Mouse (Mus musculus): ENCODE measurements around the gene Tmem115. TPM values are rescaled to one million over a fixed set of nuclear protein-coding genes. Genes with fewer than 3 reads are reported as not detected.

Gene Tmem115
- polyA plus RNA-seq, 1 experiment from 2014 or later: 47.6 TPM

DNA sequence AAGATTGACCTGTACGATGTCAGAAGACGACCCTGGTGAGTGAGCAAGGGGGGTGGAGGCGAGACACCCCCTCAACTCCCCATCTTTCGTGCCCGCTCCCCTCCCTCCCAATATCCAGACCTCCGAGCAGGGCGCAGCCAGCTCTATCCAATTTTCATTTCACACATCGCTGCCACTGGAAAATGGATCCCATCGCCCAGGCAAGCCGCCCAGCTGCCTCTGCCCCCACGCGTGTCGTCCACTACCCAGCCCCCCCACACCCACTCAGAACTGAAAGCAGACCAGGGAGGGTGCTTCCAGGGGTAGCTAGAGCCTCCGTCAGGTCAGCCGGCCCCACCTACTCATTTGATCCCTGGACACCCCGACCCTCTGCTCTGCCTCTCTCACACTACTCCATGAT is 21.4 kb upstream of the Tmem115 start:
- DNase-seq (ENCODE audit: low spot score) (no peak), ATAC-seq (replicated peaks; ENCODE audit: low FRiP score, low TSS enrichment, low read depth) (no peak)
- Histone ChIP-seq H3K4me2 (ENCODE audit: low read length) (no peak overlapping the region), H3K36me3 (ENCODE audit: control insufficient read depth, insufficient read depth, low read length) (no peaks in the 10 kb centered on the region), H3K9ac (ENCODE audit: low read length) (no peak overlapping the region), H3K9me3 (ENCODE audit: control insufficient read depth, low read length) (no peaks in the 10 kb centered on the region), H3K27me3 (replicated peaks; ENCODE audit: control insufficient read depth, insufficient read depth, low read length) (no peaks in the 10 kb centered on the region), H3K27ac (ENCODE audit: low read depth) (no peak overlapping the region), H3K4me3 (ENCODE audit: low read depth, low read length) (no peak overlapping the region), H3K4me1 (replicated peaks; ENCODE audit: control insufficient read depth, insufficient read depth, low read length) (no peaks in the 10 kb centered on the region)
- WGBS: 81% methylated on average over 16 of the region's 16 CpGs

- H3K4me2 ChIP-seq (ENCODE audit: low read length): no peak overlapping the region
- H3K4me3 ChIP-seq (ENCODE audit: low read depth, low read length): no peak overlapping the region
- no peaks in the 10 kb centered on the region for H3K9me3 ChIP-seq (ENCODE audit: control insufficient read depth, low read length)
- DNase-seq (ENCODE audit: low spot score) (peak; percentile 95), ATAC-seq (replicated peaks; ENCODE audit: low FRiP score, low TSS enrichment, low read depth) (peak; percentile 51; the same call in 1 of the 2 replicates)
- WGBS: 18% methylated on average over 14 of the region's 14 CpGs
- no peak overlapping the region for H3K9ac ChIP-seq (ENCODE audit: low read length)
- no peak overlapping the region for H3K27ac ChIP-seq (ENCODE audit: low read depth)
- H3K27me3 ChIP-seq (replicated peaks; ENCODE audit: control insufficient read depth, insufficient read depth, low read length): no peaks in the 10 kb centered on the region
- H3K4me1 ChIP-seq (replicated peaks; ENCODE audit: control insufficient read depth, insufficient read depth, low read length): no peaks in the 10 kb centered on the region
- H3K36me3 ChIP-seq (ENCODE audit: control insufficient read depth, insufficient read depth, low read length): no peaks in the 10 kb centered on the region
Measured at GRCm38 (mm10) chr9:107514303-107514955, 19.3 kb upstream of the Tmem115 start.

DNA sequence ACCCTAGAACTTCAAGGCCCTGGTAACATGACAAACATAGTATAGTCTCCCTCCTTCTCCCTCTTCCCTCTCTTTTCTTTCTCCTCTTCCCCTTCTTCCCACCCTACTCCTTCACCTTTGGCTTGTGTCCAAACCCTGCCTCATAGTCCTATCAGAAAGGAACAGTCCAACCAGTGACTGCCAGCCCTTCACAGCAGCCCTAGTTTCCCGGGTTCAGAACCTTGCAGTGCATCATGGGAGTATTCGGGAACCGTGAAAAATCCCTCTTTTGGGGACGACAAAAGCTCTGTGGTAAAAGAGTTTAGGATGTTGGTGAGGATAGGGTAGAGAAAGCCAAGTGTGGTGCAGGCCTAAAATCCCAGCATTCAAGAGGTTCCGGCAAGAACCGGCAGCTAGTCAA is 13.4 kb upstream of the Tmem115 start:
- Histone ChIP-seq H3K27me3 (replicated peaks; ENCODE audit: control insufficient read depth, insufficient read depth, low read length) (0 out of 2 replicates have a peak, but pooled peaks cover 7% of the 10 kb centered on the region), H3K9ac (ENCODE audit: low read length) (no peak overlapping the region), H3K4me2 (ENCODE audit: low read length) (no peak overlapping the region), H3K4me1 (replicated peaks; ENCODE audit: control insufficient read depth, insufficient read depth, low read length) (peaks cover 16% of the 10 kb centered on the region), H3K27ac (ENCODE audit: low read depth) (no peak overlapping the region), H3K9me3 (ENCODE audit: control insufficient read depth, low read length) (no peaks in the 10 kb centered on the region), H3K4me3 (ENCODE audit: low read depth, low read length) (no peak overlapping the region), H3K36me3 (ENCODE audit: control insufficient read depth, insufficient read depth, low read length) (no peaks in the 10 kb centered on the region)
- 71% methylated on average over 6 of the region's 6 CpGs for WGBS
- no peak for DNase-seq (ENCODE audit: low spot score)
- no peak for ATAC-seq (replicated peaks; ENCODE audit: low FRiP score, low TSS enrichment, low read depth)

GRCm38 (mm10) chr9:107521190-107521589 is 12.6 kb upstream of the Tmem115 start:
- no peak overlapping the region for H3K4me3 ChIP-seq (ENCODE audit: low read depth, low read length)
- H3K4me2 ChIP-seq (ENCODE audit: low read length): peak overlapping the region; percentile 45
- DNase-seq (ENCODE audit: low spot score) (no peak), ATAC-seq (replicated peaks; ENCODE audit: low FRiP score, low TSS enrichment, low read depth) (no peak; the same call in 1 of the 2 replicates)
- H3K9me3 ChIP-seq (ENCODE audit: control insufficient read depth, low read length): no peaks in the 10 kb centered on the region
- H3K9ac ChIP-seq (ENCODE audit: low read length): no peak overlapping the region
- peaks cover 16% of the 10 kb centered on the region for H3K4me1 ChIP-seq (replicated peaks; ENCODE audit: control insufficient read depth, insufficient read depth, low read length)
- H3K36me3 ChIP-seq (ENCODE audit: control insufficient read depth, insufficient read depth, low read length): no peaks in the 10 kb centered on the region
- peaks cover 15% of the 10 kb centered on the region; the same call in 1 of the 2 replicates for H3K27me3 ChIP-seq (replicated peaks; ENCODE audit: control insufficient read depth, insufficient read depth, low read length)
- no peak overlapping the region; the same call in 1 of the 2 replicates for H3K27ac ChIP-seq (ENCODE audit: low read depth)
- WGBS: 33% methylated on average over 5 of the region's 5 CpGs

- Histone ChIP-seq H3K4me1 (replicated peaks; ENCODE audit: control insufficient read depth, insufficient read depth, low read length) (peaks cover 16% of the 10 kb centered on the region), H3K4me3 (ENCODE audit: low read depth, low read length) (peak overlapping the region; percentile 6; the same call in 1 of the 2 replicates), H3K9me3 (ENCODE audit: control insufficient read depth, low read length) (no peaks in the 10 kb centered on the region), H3K9ac (ENCODE audit: low read length) (peak overlapping the region; percentile 18; the same call in 1 of the 2 replicates), H3K36me3 (ENCODE audit: control insufficient read depth, insufficient read depth, low read length) (no peaks in the 10 kb centered on the region), H3K4me2 (ENCODE audit: low read length) (peak overlapping the region; percentile 45), H3K27me3 (replicated peaks; ENCODE audit: control insufficient read depth, insufficient read depth, low read length) (peaks cover 18% of the 10 kb centered on the region; the same call in 1 of the 2 replicates), H3K27ac (ENCODE audit: low read depth) (peak overlapping the region; percentile 17; the same call in 1 of the 2 replicates)
- DNase-seq (ENCODE audit: low spot score) (peak; percentile 63), ATAC-seq (replicated peaks; ENCODE audit: low FRiP score, low TSS enrichment, low read depth) (peak; percentile 56)
- 18% methylated on average over 25 of the region's 25 CpGs for WGBS
Measured at GRCm38 (mm10) chr9:107521711-107522399, 11.9 kb upstream of the Tmem115 start.

DNA sequence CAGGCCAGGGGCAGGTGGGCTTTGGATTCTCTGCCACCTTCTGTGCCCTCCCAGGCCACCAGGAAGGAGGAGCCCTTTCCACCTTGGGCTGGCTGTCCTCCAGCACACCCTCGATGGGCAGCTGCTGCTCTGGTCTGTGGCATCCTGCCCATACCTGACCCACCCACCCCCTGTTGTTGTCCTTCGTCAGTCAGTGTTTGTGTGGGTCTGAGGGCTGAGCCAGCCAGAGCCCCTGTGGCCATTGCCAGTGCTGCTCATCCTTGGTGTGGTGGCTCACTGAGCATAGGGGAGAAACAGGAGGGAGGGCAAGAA is 11.4 kb upstream of the Tmem115 start:
- peaks cover 21% of the 10 kb centered on the region; the same call in 1 of the 2 replicates for H3K27me3 ChIP-seq (replicated peaks; ENCODE audit: control insufficient read depth, insufficient read depth, low read length)
- no peaks in the 10 kb centered on the region for H3K9me3 ChIP-seq (ENCODE audit: control insufficient read depth, low read length)
- ATAC-seq (replicated peaks; ENCODE audit: low FRiP score, low TSS enrichment, low read depth) (no peak), DNase-seq (ENCODE audit: low spot score) (no peak)
- no peaks in the 10 kb centered on the region for H3K36me3 ChIP-seq (ENCODE audit: control insufficient read depth, insufficient read depth, low read length)
- WGBS: 16% methylated on average over 2 of the region's 2 CpGs
- H3K4me1 ChIP-seq (replicated peaks; ENCODE audit: control insufficient read depth, insufficient read depth, low read length): peaks cover 20% of the 10 kb centered on the region
- no peak overlapping the region for H3K4me3 ChIP-seq (ENCODE audit: low read depth, low read length)
- 0 out of 2 replicates have a peak overlapping the region, but pooled peaks have one; percentile 17 for H3K27ac ChIP-seq (ENCODE audit: low read depth)
- H3K9ac ChIP-seq (ENCODE audit: low read length): 0 out of 2 replicates have a peak overlapping the region, but pooled peaks have one; percentile 18
- H3K4me2 ChIP-seq (ENCODE audit: low read length): peak overlapping the region; percentile 45

DNA sequence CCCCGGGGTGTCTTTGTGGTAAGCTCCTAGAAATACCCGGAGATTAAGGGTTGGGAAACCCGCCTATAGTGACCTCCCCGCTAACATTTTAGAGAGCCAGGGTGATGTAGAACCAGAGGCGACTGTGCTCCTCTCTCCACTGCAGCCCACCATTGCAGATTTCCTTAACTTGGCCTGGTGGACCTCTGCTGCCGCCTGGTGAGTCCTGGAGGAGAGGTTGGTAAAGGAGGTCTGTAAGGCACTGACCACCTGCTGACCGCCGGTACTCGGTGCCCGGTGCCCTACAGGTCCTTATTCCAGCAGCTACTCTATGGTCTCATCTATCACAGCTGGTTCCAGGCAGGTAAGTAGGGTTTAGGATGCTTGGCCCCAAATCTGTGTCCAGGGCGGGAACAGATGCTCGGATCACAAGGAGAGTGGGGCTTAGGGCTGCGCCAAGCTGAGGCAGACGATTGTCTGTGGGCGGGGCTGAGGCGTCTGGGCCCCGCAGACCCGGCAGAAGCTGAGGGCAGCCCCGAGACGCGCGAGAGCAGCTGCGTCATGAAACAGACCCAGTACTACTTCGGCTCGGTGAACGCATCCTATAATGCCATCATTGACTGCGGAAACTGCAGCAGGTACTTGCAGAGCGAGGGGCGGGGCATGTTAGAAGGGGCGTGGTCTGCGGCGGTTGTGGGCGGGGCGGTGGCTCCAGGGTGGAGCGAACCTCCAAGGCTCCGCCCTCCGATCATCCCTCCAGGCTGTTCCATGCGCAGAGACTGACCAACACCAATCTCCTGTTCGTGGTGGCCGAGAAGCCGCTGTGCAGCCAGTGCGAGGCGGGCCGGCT is 7.3 kb upstream of the Tmem115 start:
- H3K9ac ChIP-seq (ENCODE audit: low read length): peak overlapping the region; percentile 10; the same call in 1 of the 2 replicates
- H3K9me3 ChIP-seq (ENCODE audit: control insufficient read depth, low read length): no peaks in the 10 kb centered on the region
- ATAC-seq (replicated peaks; ENCODE audit: low FRiP score, low TSS enrichment, low read depth): peak; percentile 73

GRCm38 (mm10) chr9:107534408-107535202 is 860 bp downstream of the Tmem115 start:
- WGBS: under 1% methylated on average over 40 of the region's 40 CpGs
- peak overlapping the region; percentile 78 for H3K4me3 ChIP-seq (ENCODE audit: low read depth, low read length)
- ATAC-seq (replicated peaks; ENCODE audit: low FRiP score, low TSS enrichment, low read depth): no peak
- H3K4me2 ChIP-seq (ENCODE audit: low read length): peak overlapping the region; percentile 96
- peak overlapping the region; percentile 67 for H3K27ac ChIP-seq (ENCODE audit: low read depth)
- H3K27me3 ChIP-seq (replicated peaks; ENCODE audit: control insufficient read depth, insufficient read depth, low read length): no peaks in the 10 kb centered on the region
- no peak for DNase-seq (ENCODE audit: low spot score)
- H3K4me1 ChIP-seq (replicated peaks; ENCODE audit: control insufficient read depth, insufficient read depth, low read length): peaks cover 21% of the 10 kb centered on the region
- peaks cover 30% of the 10 kb centered on the region for H3K36me3 ChIP-seq (ENCODE audit: control insufficient read depth, insufficient read depth, low read length)
- no peaks in the 10 kb centered on the region for H3K9me3 ChIP-seq (ENCODE audit: control insufficient read depth, low read length)
- peak overlapping the region; percentile 87 for H3K9ac ChIP-seq (ENCODE audit: low read length)

More for the DNA sequence above, 7.3 kb upstream of the Tmem115 start:
- Histone ChIP-seq H3K4me3 (ENCODE audit: low read depth, low read length) (peak overlapping the region; percentile 32), H3K4me1 (replicated peaks; ENCODE audit: control insufficient read depth, insufficient read depth, low read length) (peaks cover 13% of the 10 kb centered on the region), H3K27me3 (replicated peaks; ENCODE audit: control insufficient read depth, insufficient read depth, low read length) (peaks cover 31% of the 10 kb centered on the region; the same call in 1 of the 2 replicates), H3K4me2 (ENCODE audit: low read length) (peak overlapping the region; percentile 77), H3K36me3 (ENCODE audit: control insufficient read depth, insufficient read depth, low read length) (no peaks in the 10 kb centered on the region), H3K27ac (ENCODE audit: low read depth) (no peak overlapping the region)
- 5% methylated on average over 44 of the region's 44 CpGs for whole genome bisulfite sequencing
- DNase-seq (ENCODE audit: low spot score): peak; percentile 98

Measured in intestine, embryonic 14.5 days (tissue).